Mouse (Mus musculus): ENCODE results near the gene Wdr3. TPM values are rescaled to one million over a fixed set of nuclear protein-coding genes. Genes with fewer than 3 reads are reported as not detected.

Wdr3 gene
- polyA plus RNA-seq, 1 experiment from 2014 or later, result 28.1 TPM

DNA sequence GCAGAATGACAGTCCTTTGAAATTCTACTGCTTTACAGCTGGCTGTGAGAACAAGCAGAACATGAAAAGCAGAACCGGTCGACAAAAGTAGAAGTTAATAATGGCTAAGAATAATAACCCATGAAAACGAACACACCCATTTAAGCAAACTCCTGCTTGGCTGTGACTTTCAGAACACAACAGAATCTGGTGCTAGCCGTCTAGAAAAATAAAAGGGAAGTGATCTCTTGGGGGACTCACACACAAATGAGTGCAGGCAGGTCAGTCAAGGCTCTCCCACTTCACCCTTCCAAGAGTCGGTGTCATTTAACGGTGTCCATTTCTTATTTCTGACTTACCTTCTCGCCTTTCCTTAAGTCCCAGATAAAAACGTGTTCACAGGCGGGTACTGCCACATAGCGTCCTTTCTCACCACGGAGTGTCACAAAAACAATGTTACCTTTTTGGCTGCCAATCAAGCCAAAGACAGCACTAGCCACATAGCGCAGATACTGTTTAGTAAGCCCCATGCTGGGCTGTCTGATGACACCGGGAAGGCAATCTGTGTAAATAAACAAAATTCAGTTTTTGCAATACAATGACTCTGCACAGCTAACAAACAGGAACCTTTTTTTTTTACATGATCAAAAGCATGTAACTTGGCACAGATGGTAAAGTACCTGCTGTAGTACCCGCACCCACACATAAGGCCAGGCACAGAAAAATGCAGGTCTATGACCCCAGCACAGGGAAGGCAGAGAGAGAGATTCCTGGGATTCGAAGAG lies 1.3 kb downstream of the Wdr3 start:
- Histone ChIP-seq H3K9me3 (replicated peaks) (no peaks in the 10 kb centered on the region), H3K4me3 (replicated peaks) (peak overlapping the region; percentile 94), H3K27ac (replicated peaks) (no peak overlapping the region), H3K4me2 (peak overlapping the region; percentile 75), H3K4me1 (peaks cover 26% of the 10 kb centered on the region), H3K36me3 (peaks cover 38% of the 10 kb centered on the region), H3K9ac (replicated peaks) (peak overlapping the region; percentile 98), H3K27me3 (replicated peaks) (no peaks in the 10 kb centered on the region)
- WGBS, result 88% methylated on average over 15 of the region's 15 CpGs
- ATAC-seq (ENCODE audit: low FRiP score), result no peak

DNA sequence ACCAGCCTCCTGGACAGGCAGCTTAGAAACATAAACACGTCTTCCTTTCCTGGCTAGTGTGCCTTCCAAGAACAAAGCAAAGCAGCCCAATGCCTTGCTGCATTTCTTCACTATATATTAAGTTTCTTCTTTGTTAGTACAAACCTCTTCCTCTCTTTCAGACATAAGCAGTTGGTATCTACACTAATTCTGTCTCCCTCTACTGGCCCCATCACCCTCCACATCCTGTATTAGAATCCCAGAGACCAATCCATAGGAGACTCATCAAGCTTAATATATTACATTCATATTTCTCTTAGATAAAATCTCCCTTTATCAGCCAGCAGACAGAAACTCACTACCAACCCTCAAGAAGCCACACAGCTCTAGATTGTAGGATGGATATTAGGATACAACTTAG lies 39.8 kb downstream of the Wdr3 start:
- H3K27me3 ChIP-seq (replicated peaks), result no peaks in the 10 kb centered on the region
- no peak overlapping the region for H3K27ac ChIP-seq (replicated peaks)
- 54% methylated on average over 1 of the region's 1 CpGs for WGBS
- H3K4me1 ChIP-seq, result no peaks in the 10 kb centered on the region
- ATAC-seq (ENCODE audit: low FRiP score), result no peak; the same call in 1 of the 2 replicates
- no peak overlapping the region for H3K4me3 ChIP-seq (replicated peaks)
- H3K4me2 ChIP-seq, result no peak overlapping the region
- no peaks in the 10 kb centered on the region for H3K36me3 ChIP-seq
- H3K9me3 ChIP-seq (replicated peaks), result no peaks in the 10 kb centered on the region
- no peak overlapping the region for H3K9ac ChIP-seq (replicated peaks)

DNA sequence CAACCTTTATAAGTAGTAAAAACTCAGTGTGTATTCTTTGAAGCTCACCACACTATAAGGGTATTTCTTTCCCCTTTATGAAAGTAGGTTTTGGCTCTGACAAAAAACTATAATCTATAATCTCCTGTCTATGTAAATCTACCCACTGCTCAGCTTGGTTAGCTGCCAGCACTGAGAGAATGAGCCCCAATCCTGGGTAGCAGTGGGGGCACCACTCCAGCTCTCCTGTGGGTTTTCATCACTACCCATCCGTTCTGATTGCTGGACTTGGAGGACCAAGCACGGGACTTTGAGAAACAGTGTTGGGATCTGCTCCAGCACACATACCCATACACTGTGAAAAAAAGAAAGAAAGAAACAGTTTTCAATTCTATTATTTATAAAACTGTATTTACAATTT lies 40.2 kb downstream of the Wdr3 start:
- Histone ChIP-seq H3K9me3 (replicated peaks) (no peaks in the 10 kb centered on the region), H3K4me2 (no peak overlapping the region), H3K36me3 (no peaks in the 10 kb centered on the region), H3K4me3 (replicated peaks) (no peak overlapping the region), H3K27me3 (replicated peaks) (no peaks in the 10 kb centered on the region), H3K9ac (replicated peaks) (no peak overlapping the region), H3K27ac (replicated peaks) (no peak overlapping the region), H3K4me1 (no peaks in the 10 kb centered on the region)
- ATAC-seq (ENCODE audit: low FRiP score), result no peak
- 59% methylated on average over 2 of the region's 2 CpGs for WGBS

DNA sequence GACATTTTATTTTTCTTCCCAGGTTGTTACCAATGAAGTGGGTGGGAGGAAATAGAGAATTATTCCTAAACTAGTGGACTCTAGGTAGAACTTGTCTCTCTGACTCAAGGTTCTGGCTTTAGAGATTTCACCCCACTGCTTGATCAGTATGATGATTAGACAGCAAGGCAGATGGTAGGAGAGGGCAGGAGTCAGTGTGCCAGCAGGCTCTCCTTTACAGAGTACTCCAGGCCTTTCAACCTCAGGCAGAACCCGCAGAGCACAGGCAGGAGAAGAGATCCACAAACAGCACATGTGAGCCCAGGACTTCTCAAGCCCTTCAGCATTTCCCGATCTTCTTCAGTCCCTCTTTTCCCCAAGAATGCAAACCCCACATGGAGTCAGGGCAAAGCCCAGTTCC lies 43.5 kb downstream of the Wdr3 start:
- H3K27me3 ChIP-seq (replicated peaks), result no peaks in the 10 kb centered on the region
- no peaks in the 10 kb centered on the region for H3K9me3 ChIP-seq (replicated peaks)
- H3K4me1 ChIP-seq, result no peaks in the 10 kb centered on the region
- ATAC-seq (ENCODE audit: low FRiP score), result no peak
- no peak overlapping the region for H3K9ac ChIP-seq (replicated peaks)
- H3K4me3 ChIP-seq (replicated peaks), result no peak overlapping the region
- no peak overlapping the region for H3K4me2 ChIP-seq
- WGBS, result 73% methylated on average over 2 of the region's 2 CpGs
- H3K27ac ChIP-seq (replicated peaks), result no peak overlapping the region
- H3K36me3 ChIP-seq, result no peaks in the 10 kb centered on the region

DNA sequence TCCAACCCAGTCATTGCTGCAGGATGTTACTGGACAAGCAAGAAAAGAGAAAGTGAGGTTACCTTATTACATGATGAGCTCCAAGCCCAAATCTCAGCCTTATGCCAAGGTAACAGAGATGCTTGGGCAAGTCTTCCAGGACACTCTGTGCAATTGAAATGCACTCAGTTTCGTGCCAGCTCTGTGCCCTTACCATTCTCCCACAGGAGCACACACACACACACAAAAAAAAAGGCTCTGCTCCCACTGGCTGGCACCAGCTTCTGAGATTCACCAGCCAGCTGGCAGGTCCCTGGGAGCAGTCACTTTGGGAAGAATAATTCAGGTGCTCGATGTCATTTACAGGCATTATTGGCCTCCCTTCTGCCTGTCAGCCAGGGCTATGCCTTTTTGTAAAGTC lies 55.5 kb downstream of the Wdr3 start:
- H3K36me3 ChIP-seq, result no peaks in the 10 kb centered on the region
- no peaks in the 10 kb centered on the region for H3K9me3 ChIP-seq (replicated peaks)
- H3K9ac ChIP-seq (replicated peaks), result no peak overlapping the region
- H3K27me3 ChIP-seq (replicated peaks), result no peaks in the 10 kb centered on the region
- H3K27ac ChIP-seq (replicated peaks), result no peak overlapping the region
- whole genome bisulfite sequencing, result 57% methylated on average over 2 of the region's 2 CpGs
- no peaks in the 10 kb centered on the region for H3K4me1 ChIP-seq
- no peak for ATAC-seq (ENCODE audit: low FRiP score)
- H3K4me3 ChIP-seq (replicated peaks), result no peak overlapping the region
- H3K4me2 ChIP-seq, result no peak overlapping the region

DNA sequence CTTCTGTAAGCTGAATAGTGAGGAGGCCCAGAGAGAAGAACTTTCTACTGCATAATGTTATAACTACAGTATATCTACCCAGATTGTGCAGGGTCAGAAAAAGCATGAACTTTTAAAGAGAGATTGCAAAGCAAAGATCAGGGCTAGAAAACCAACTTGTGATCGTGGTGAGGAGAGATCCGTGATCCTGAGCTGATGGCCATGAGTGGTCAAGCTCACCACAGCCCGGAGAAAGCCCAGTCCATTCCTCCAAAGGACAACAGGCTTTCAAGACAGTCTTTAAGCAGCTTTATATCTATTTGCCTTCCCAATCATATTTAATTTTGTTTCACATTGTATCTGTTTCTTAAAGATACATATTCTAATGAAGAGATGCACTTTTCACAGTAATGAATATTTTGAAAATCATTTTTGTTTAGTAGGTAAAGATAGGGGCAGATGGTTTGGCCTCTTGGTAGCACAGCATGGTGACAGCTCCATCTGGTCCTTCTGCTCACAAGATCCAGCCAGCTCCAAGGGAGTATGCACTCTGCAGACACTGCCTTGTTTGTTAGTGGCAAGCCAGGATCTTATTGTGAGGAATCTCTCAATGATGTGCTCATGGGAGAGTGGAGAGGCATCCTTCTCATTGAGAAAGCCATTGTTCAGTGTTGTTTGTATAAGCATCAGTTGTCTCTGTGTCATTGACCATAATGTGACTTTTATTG lies 59.7 kb downstream of the Wdr3 start:
- no peak overlapping the region for H3K27ac ChIP-seq (replicated peaks)
- no peaks in the 10 kb centered on the region for H3K36me3 ChIP-seq
- no peak for ATAC-seq (ENCODE audit: low FRiP score)
- H3K4me3 ChIP-seq (replicated peaks), result no peak overlapping the region
- no peak overlapping the region for H3K4me2 ChIP-seq
- no peak overlapping the region for H3K9ac ChIP-seq (replicated peaks)
- H3K27me3 ChIP-seq (replicated peaks), result no peaks in the 10 kb centered on the region
- H3K9me3 ChIP-seq (replicated peaks), result no peaks in the 10 kb centered on the region
- no peaks in the 10 kb centered on the region for H3K4me1 ChIP-seq
- WGBS, result 97% methylated on average over 3 of the region's 3 CpGs

Other genes with a start within 250 kb of the Wdr3 start
- 34.4 and 36.2 TPM in 2 replicates for gene Gdap2, start within 50 bp of the Wdr3 start, polyA plus RNA-seq (2015; fragmentation: Nextera tagmentation; extraction: Ambion mirVana)

Data from neural tube, embryonic 15.5 days (tissue).